Mouse (Mus musculus) cerebellum, adult 2 months (tissue): ENCODE measurements around the gene Glo1.
A peak's percentile ranks its signal among the peaks of the same experiment; 100 is the strongest.

ENCODE experiments used
- CTCF ChIP-seq: fragments of 200-500 bp; IDR thresholded peaks from 2 replicates; pipeline ENCODE4 v1.5.1; 2011; ENCODE audit warnings: low read depth, mild to moderate bottlenecking, control low read depth, low read length, moderate library complexity, borderline replicate concordance; ENCODE audit not compliant: insufficient read depth
- POLR2A ChIP-seq: fragments of 200-500 bp; IDR thresholded peaks from 2 replicates; pipeline ENCODE4 v1.6.1; 2011; ENCODE audit warnings: low read length, control low read depth, borderline replicate concordance; ENCODE audit not compliant: insufficient read depth

- TF ChIP-seq CTCF (peak; percentile 28; the same call in 1 of the 2 replicates), POLR2A (no peak)
Observed at GRCm38 (mm10) chr17:30653010-30653409, 26.3 kb upstream of the Glo1 start.
